Comparison of ENCODE assay signal across 7 mouse cellular contexts in genomic region chr9:112235041-112235695, GRCm38 (mm10). TPM values are rescaled to one million over a fixed set of nuclear protein-coding genes. Genes with fewer than 3 reads are reported as not detected.
DNase-seq lines count a peak whose midpoint lies in the region; ATAC-seq and TF ChIP-seq lines count a peak whose summit lies in the region.

No protein-coding gene starts in this region.

- peaks cover 35% of the 10 kb centered on the region for H3K9me3 ChIP-seq in G1E (replicated peaks)
- H3K9me3 ChIP-seq in midbrain, embryonic 12.5 days: no peaks in the 10 kb centered on the region
- H3K9me3 ChIP-seq in stomach, postnatal 0 days (ENCODE audit: control insufficient read depth, low read length): no peaks in the 10 kb centered on the region

- no peak for ATAC-seq in G1E (ENCODE audit: extremely low read depth, insufficient number of reproducible peaks, low FRiP score, poor library complexity, severe bottlenecking)
- ATAC-seq in common myeloid progenitor, adult 5-6 weeks (replicated peaks; ENCODE audit: low read depth, poor library complexity, severe bottlenecking): peak; percentile 57
- peak; percentile 90 for ATAC-seq in midbrain, embryonic 12.5 days (ENCODE audit: low FRiP score, low read depth)
- ATAC-seq in stomach, postnatal 0 days (ENCODE audit: low FRiP score, low TSS enrichment): no peak; the same call in 1 of the 2 replicates

- DNase-seq in 3134 (ENCODE audit: extremely low read depth, insufficient read length, low spot score) (peak; percentile 1), G1E (ENCODE audit: low spot score) (no peak)
- DNase-seq in gastrocnemius, postnatal 25 days: peak; percentile 46
- peak; percentile 73 to 81 for DNase-seq in layer of hippocampus, postnatal 25 days (ENCODE audit: extremely low spot score in 1 of 2, low spot score in 1 of 2)
- peak; percentile 23 for DNase-seq in stomach, postnatal 0 days (ENCODE audit: low spot score)

- H3K36me3 ChIP-seq in G1E (replicated peaks): no peaks in the 10 kb centered on the region
- H3K36me3 ChIP-seq in midbrain, embryonic 12.5 days: no peaks in the 10 kb centered on the region
- no peaks in the 10 kb centered on the region for H3K36me3 ChIP-seq in stomach, postnatal 0 days (ENCODE audit: control insufficient read depth, insufficient read depth, low read length)

- H3K4me2 ChIP-seq in midbrain, embryonic 12.5 days (replicated peaks): peak overlapping the region; percentile 93
- H3K4me2 ChIP-seq in stomach, postnatal 0 days (replicated peaks; ENCODE audit: low read depth): peak overlapping the region; percentile 36

- H3K27ac ChIP-seq in midbrain, embryonic 12.5 days (replicated peaks): peak overlapping the region; percentile 54
- no peak overlapping the region for H3K27ac ChIP-seq in stomach, postnatal 0 days (replicated peaks)

- no peak for TF ChIP-seq CTCF in G1E (IDR thresholded peaks at IDR 0.05; ENCODE audit: low read depth, low read length)
- no peak for TF ChIP-seq CTCF in stomach, postnatal 0 days (IDR thresholded peaks at IDR 0.05; ENCODE audit: low read depth)

- WGBS in midbrain, embryonic 12.5 days: 1% methylated on average over 43 of the region's 44 CpGs
- WGBS in stomach, postnatal 0 days: 3% methylated on average over 36 of the region's 44 CpGs

- no peaks in the 10 kb centered on the region for H3K27me3 ChIP-seq in G1E (ENCODE audit: insufficient read depth, low read length)
- H3K27me3 ChIP-seq in midbrain, embryonic 12.5 days: peaks cover 51% of the 10 kb centered on the region
- H3K27me3 ChIP-seq in stomach, postnatal 0 days (ENCODE audit: control insufficient read depth, insufficient read depth, low read length): peaks cover 10% of the 10 kb centered on the region; the same call in 1 of the 2 replicates

- peak overlapping the region; percentile 78 for H3K9ac ChIP-seq in midbrain, embryonic 12.5 days (replicated peaks)
- H3K9ac ChIP-seq in stomach, postnatal 0 days (ENCODE audit: low read length): no peak overlapping the region

- H3K4me3 ChIP-seq in G1E (ENCODE audit: low read depth, low read length): peak overlapping the region; percentile 27; the same call in 1 of the 2 replicates
- H3K4me3 ChIP-seq in midbrain, embryonic 12.5 days: peak overlapping the region; percentile 58
- peak overlapping the region; percentile 18; the same call in 1 of the 2 replicates for H3K4me3 ChIP-seq in stomach, postnatal 0 days (ENCODE audit: low read depth, low read length)

- no peak for TF ChIP-seq EP300 in stomach, postnatal 0 days (optimal IDR thresholded peaks at IDR 0.05)

- H3K4me1 ChIP-seq in G1E (ENCODE audit: insufficient read depth, low read depth, low read length): no peaks in the 10 kb centered on the region
- peaks cover 13% of the 10 kb centered on the region for H3K4me1 ChIP-seq in midbrain, embryonic 12.5 days
- H3K4me1 ChIP-seq in stomach, postnatal 0 days (replicated peaks; ENCODE audit: control insufficient read depth, insufficient read depth): no peaks in the 10 kb centered on the region

RNA-seq across cellular contexts. Expression of gene Arpp21, which starts 0.6 kb away (rescaled TPM):
- total RNA-seq in G1E (2014; fragmentation: Nextera tagmentation) (not detected in 2 replicates), G1E (2017) (0.23 and 0.71 TPM in 2 replicates)
- polyA plus RNA-seq in G1E (2012): not detected in 2 replicates
- total RNA-seq in common myeloid progenitor, adult 5-6 weeks (2017): 3.5 and 3.7 TPM in 2 replicates
- 10 to 100 TPM; 22.5 to 41.4 TPM for total RNA-seq in gastrocnemius, postnatal 25 days (2021)
- 100 to 1,000 TPM; 196 to 274 TPM for total RNA-seq in layer of hippocampus, postnatal 25 days (2021)
- polyA plus RNA-seq in midbrain, embryonic 12.5 days (2016; fragmentation: Nextera tagmentation; extraction: Ambion mirVana): 8.6 and 10.1 TPM in 2 replicates
- polyA plus RNA-seq in stomach, postnatal 0 days (2015; fragmentation: Nextera tagmentation; extraction: Ambion mirVana): 1.2 TPM in 2 replicates

Comparison
In these comparisons a context has a peak if more than half of its experiments do, and no peak if none do; other contexts are left out.
1. ATAC-seq: peak in common myeloid progenitor, adult 5-6 weeks (single experiment) and midbrain, embryonic 12.5 days (single experiment); none in G1E (single experiment) and stomach, postnatal 0 days (single experiment).
2. RNA of gene Arpp21, which starts 0.6 kb away (total RNA-seq): 196 to 274 TPM in layer of hippocampus, postnatal 25 days; 22.5 to 41.4 TPM in gastrocnemius, postnatal 25 days, 3.5 to 3.7 TPM in common myeloid progenitor, adult 5-6 weeks and 0.23 to 0.71 TPM in G1E; every median in the first group is over 4 times any median in the second.
3. Peak in every context shown above with its lines, with median percentiles within 50 percentile points of each other: H3K4me3 ChIP-seq.